Mouse (Mus musculus) spleen, postnatal 10 days (tissue): ENCODE results near the gene Lrig1.

ENCODE experiments used
- DNase-seq, 2 experiments: peaks; one replicate each; pipeline ENCODE4 v3.0.0; 2021 to 2022; ENCODE audit warnings: low spot score in 2 of 2

The Lrig1 gene

DNA sequence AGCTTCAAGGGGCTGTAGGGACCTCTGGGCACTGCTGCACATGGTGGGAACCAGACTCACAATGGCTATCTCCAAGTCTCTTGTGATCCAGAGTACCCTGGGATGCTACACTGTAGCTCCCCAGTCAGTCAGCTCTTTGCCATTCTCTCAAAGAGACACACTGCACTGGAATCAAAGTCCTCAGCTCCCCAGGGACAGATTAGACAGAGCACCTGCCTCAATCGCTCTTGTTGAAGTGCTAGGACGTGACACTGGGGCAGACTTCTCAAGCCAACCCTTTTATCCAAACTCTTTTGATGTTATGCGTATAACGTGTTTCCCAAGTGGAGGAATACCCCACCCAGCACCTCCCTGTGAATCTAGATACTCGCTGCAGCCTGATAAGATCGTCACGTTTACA, 23.7 kb downstream of the Lrig1 start:
- DNase-seq, result no peak

DNA sequence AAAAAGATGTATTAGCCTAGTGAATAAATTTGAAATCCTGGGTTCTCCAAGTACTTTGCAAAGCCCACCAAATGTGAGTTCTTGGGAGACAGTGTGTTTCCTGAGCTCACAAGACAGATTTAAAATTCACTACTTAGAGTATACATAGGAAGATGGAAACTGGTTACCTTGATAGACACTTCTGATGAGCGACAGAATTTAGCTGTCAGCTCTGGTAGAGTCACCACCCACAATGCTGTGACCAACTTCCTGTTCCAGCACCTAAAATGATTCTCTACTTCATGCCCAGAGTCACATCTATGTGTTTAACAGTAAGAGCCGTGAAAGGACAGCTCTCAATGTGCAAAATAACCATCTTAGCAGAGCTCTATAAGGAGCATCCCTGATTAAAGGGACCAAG, 27.5 kb downstream of the Lrig1 start:
- no peak for DNase-seq

DNA sequence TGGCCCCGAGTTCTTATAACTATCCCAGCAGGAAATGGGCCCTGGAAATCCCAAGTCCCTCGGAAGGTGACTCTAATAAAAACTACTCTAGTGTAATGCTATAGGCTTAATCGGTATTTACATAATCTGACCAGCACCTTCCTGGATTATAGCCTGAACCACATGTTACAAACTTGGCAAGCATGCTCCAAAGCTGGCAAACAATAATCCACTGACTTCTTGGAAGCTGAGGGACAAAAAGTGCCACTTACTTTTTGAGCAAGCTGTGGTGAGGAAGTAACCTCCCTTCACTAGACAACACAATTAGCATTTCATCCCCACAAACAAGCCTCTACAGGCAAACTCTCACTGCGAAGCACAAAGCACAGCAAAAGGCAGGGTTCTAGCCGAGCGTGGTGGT, 30.6 kb downstream of the Lrig1 start:
- DNase-seq, result no peak

DNA sequence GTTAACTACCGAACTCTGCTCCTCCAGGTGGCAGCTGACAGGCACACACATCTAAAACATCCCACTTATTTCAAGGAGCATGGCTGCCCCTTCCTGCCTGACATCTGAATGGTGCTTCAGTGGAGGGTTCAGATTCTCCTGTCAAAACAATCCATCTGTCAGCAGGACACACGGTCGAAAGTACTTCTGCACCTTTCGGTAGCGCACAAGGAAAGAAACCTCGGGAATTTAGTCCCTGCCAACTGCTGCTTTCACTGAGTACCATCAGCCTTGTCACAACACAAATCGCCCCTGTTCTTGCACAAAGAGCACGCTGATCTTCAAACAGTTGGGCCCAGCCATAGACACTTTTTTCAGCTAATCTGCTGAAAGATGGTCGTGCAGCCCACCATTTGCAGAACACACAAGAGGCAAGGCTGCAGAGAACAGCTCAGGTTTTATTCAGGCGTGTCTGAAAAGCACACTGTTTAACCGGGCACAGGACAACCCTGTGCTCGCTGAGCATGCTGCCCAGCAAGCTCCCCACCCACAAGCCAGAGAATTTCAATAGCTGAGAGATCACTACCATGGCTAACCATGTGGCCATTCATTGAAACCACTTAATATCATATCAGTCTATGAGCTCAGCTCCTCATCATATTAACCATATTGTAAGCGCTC, 31.6 kb downstream of the Lrig1 start:
- DNase-seq, result no peak

DNA sequence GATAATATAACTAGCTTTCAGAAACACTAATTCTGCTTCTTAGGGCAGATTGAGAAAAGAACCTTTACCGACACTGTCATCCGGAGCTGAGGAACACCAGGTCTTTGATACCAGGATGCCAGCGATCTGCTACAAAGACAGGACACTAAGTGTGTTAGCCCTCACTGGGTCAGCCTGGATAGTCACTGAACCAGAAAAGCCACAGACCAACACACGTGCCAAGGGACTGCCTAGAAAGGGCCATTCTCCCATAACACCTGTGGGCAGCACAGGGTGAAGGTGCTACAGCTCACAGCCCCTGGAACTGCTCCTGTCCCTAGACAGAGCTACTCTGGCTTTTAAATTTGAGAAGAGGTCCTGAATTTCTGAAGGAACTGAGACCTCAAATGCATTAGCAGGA, 32.8 kb downstream of the Lrig1 start:
- DNase-seq, result no peak

DNA sequence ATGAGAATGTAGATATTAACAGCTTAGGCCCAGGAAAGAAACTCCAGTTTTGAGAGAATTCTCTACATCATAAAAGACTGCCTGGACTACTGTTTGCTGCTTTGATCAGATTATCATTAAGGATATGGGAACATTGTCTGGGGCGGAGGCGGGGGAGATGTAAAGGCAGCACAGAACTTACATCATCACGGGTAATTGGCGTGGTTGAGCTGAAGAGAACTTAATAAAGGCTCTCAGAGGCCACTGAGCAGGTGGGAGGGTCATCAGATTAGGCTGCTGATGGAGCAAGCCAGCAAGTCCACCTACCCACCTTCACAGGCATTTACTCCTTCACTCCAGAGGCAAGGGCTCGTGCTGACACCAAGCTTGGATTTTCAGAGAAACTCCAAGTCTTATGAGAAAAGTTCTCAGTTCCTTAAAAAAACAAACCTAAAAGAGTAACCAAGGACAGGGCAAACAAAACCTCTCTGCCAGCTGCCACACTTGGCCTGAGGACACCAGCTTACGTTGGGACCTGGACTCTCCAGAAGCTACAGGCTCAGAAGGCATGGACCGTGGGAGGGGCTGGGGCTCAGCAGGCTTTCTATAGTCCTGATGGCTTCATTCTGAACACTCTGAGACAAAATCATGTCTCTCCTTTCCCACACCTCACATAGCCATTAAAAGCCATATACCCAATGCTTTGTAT, 33.4 kb downstream of the Lrig1 start:
- DNase-seq, result no peak

DNA sequence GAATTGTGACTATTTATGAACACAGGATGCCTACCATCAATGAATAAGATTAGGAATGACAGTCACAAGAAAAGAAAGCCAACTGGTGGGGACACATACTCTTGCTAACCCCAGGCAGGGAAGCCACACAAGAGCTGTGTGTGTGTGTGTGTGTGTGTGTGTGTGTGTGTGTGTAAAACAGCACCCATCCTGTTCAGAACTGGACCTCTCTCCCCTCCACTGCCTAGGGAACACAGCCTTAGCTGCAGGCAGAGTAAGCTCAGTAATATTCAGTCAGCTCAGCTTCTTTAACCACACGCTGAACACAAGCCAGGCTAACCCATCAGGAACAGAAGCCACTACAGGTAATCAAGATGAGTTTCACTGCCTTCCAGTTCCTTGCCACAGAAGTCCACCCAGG, 34.3 kb downstream of the Lrig1 start:
- no peak for DNase-seq

DNA sequence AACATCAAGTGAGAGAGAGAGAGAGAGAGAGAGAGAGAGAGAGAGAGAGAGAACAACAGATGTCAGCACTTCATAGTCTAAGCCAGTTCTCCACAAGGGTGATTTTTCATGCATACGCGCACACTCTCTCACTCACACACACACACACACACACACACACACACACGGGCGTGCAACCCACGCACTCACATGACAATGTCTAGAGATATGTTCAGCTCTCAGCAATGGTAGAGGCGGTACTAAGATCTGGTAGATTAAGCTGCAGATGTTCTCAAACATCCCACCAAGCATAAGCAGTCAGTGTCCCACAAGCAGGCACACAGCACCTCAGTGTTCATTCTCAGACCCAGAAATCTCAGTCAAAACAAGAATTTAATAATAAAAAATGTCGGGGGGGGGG, 34.7 kb downstream of the Lrig1 start:
- no peak for DNase-seq

DNA sequence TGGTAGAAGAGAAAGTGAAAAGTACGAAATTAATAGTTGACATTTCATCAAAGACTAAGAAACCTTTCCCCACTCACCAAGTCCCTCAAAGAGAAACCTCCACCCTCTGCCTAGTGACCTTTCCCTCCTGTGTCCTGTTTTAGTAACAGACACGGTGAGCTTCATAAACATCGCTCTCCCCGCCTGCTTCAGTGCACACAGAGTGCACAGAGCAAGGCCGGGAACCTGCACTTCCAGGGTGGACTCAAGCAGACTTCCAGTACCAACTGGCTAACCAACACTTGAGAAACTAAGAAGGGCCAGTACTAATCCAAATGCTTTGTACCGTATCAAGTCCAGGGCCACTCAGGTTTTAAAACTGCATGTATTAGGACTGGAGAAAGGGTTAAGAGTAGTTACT, 36.0 kb downstream of the Lrig1 start:
- DNase-seq, result no peak

DNA sequence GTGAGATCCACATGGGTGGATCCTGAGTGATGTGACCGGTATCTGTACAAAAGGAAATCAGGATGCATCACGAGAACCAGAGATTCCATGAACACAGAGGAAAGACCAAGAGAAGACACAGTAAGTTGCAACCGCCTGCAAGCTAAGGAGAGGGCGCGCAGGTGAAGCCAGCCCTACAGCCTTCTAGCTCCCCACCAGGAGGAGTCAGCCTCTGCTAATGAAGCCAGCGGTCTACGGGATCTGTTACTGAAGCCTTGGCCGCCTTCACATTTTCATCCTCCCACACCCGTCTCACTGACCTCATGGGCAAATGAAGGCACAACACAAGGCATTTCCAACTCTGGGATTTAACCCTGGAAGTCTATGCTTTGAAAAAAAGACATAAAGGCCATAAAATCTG, 38.0 kb downstream of the Lrig1 start:
- DNase-seq, result no peak

DNA sequence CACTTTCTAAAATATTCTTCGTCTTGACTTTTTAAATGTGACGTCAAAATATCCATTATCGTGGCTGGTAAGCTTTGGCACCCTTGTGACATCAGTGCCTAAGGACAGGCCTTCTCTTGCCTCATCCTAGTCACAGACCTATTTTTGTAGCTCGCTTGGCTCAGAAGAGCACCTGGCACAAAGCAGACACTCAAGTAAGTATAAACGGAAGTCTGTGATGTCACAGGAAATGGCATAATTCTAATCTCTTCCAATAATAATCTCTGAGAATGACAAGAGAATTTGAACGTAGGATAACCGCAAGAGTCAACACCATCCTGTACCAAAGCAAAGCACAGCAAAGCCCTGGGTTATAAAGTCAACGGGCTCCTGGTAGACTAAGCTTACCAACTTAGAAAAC, 38.6 kb downstream of the Lrig1 start:
- DNase-seq, result no peak

DNA sequence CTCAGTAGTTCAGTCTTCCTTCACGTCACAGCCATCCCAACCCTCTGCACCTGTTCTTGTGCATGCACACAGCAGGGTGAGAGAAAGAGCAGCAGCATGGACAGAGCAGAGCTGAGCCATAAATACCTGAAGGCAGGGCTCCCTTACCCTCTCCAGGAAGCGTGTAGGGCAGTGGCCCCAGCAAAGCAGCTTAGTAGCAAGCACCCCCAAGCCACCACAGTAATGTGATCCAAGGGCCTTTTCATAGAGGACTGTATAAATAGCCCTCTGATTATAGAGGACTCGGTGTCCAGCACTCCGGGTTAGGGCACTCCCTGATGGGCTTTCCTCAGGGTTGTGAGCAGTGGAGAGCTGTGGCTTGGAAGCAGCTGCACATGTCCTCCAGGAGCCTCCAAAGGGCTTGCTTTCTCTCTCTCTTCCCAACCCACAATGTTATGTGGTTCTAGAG, 40.0 kb downstream of the Lrig1 start:
- DNase-seq, result no peak

DNA sequence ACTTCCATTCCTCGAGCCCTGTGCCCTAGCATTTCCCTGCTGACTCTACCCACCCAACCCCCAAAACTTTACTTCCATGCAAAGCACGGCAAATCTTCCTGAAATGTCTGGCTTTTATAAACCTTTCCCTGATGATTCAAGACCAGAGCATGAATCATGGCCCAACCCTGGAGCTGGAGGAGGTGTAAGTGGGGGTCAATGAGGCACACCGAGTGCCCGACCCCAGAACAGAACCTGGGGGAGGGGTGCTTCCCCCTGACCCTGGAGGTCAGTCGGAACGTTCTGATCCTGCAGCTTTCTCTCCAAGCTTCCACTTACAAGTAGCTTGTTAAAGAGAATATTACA, 41.9 kb downstream of the Lrig1 start:
- DNase-seq, result no peak

DNA sequence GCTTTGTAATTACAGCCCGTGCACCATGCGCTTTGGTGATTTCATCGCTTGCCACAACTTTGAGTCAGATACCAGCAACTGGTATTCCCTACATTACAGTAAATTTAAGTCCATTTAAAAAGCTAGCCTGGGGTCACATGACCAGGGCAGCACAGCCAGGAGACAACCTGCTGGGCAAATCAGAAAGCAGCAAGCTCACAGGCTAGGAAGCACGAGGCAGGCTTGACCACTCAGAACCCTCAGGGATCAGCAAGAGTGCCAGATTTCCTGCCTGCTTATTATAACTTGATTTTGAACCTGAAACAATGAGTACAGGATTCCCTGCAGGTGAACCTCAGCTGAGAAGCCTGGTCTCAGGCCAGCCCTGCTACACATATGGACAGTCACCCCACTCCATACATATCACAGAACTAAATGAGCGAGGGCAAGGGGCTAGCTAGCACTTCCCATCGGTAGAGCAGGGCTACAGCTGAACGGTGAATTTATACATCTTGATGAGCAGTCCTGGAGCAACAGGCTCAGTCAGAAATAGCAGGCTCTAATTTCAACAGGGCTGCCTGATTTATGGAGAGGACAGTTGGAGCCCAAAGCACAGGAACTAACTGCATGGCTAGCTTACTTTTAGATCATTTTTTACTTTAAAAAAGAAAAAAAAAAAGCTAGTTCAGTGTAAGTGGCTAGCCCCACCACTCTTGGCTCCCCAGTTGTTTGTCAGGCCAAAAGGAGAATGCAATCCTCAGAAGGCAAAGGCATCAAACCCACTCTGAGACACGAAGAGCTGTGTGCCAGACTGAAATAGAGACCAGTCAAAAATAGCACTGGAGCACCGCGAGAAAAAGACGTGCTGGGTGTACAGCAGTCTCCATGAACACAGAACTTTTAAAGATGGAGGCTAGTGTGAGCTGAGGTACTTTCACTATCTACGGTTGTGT, 42.5 kb downstream of the Lrig1 start:
- no peak for DNase-seq

DNA sequence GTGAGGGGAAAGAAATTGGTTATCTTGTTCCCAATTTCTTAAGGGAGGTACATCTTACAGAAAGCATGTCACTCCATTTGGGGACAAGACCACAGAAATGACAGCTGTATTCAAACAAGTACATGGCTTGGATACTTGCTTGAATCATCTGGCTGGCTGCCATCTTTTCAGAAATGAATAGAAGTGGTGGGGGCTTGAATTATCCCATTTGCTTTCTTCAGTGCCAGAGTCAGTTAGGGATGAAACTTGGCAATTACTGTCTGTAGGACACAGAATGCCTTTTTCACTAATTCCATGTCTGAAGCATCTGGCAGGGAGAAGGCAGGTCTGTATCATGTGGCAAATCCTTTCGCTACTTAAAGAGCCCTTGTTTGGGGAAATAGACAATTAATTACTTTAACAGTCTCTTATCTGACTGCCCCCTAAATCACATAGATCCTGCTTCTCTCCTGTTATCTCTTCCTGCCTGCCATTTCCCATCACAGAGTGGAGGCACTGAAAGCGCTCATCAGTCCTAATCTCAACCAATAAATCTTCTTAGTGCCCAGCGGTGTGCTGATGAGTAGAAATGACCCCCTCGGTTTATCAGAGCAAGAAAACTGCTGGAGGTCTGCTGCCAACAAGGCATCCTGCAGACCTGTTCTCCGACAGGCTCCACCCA, 44.0 kb downstream of the Lrig1 start:
- no peak for DNase-seq

DNA sequence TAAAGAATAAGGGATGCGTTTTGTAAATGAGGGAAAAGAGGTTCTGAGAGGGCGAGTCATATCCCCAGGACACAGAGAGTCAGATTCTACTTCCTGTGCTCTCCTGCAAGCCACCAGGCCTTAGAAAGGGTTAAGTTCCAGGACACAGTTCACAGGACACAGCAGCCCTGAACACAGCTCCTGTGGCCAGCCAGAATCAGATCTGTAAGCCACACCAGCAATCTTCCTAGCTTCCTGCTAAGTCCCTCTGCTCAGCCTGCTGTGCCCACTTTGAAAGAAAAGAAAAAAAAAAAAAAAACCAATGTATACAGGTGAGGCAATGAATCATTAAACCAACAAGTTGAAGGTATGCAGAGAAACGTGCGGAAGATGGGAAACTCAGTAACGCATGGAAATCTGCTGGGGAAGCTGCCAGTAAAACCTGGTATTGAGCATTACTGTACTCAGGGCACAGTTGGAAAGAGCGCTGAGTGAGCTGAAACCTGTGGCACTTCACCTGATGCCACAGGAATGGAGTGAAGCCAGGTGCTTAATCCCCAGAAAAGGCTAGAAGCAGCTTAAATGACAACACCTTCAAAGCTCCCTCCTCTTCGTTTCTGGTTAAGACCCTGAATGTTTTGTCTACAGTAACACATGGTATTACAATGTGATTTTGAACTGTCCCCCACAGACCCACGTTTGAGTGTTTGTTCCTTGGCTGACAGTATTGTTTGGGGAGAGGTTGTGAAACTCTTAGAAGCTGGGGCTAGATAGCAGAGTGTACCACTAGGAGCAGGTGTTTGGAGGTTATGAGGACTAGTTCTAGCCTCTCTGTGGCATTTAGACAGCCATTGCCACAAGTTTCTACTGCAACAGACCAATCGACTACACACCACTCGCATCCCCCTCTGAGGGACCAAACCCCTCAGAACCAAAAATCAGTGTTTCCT, 46.3 kb downstream of the Lrig1 start:
- no peak for DNase-seq

DNA sequence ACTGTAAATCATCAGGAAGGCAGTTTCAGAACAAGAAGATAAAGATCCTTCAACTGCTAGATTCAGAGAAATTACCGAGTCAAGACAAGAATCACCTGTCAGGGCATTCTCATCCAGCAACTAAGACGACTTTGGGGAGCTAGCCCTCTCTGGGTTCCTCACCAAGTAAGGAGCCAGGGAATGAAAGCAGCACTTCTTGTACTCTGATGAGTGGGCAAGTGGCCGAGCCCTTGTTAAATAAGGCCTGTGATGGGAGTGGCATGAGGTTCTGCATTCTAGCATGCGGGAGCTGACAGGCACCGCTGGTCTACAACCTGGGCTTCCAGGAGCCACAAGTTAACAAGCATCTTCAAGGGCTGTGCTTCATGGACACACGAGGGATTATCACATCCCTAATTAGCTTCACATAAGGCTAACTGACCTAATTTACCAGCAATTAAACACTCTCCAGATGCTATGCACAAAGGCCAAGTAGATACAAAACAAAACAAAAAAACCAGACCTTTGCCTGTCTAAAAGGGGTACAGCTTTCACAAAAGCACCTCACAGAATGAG, 47.2 kb downstream of the Lrig1 start:
- no peak for DNase-seq

DNA sequence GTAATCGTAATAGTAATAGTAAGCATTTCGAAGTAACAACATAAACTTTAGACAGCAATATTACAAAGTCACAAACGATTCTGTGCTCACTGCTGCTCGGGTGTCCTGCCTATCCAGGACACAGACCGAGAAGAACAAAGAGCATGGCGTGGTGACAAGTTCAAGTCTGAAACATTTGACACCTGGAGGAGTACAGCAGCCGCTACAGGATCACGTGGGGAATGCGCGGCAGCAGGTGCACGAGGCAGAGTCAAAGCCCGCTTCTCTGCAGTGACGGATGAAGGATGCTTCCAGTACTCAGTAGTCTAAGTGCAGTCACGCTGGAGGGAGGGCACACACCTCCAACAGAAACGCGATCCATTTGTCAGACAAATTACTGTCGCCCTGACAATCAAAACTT, 48.4 kb downstream of the Lrig1 start:
- no peak for DNase-seq

DNA sequence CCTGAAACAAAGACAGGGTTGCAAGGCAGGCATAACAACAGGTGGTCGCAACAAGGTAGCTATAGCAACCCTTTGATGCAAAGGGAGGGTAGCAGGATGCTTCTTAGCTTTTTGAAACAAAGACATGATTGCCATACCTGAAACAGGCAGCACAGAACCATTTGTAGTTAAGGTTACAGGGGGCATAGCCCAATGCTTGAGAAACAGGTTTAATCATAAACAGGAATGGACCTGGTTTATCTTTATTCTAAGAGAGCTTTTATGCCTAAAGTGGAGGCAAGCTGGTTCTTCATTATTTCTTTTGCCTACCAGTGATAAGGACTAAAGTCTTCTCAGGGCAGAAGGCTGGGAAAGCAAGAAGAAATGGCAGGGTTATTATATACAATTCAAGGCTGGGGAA, 50.3 kb downstream of the Lrig1 start:
- DNase-seq, result no peak

DNA sequence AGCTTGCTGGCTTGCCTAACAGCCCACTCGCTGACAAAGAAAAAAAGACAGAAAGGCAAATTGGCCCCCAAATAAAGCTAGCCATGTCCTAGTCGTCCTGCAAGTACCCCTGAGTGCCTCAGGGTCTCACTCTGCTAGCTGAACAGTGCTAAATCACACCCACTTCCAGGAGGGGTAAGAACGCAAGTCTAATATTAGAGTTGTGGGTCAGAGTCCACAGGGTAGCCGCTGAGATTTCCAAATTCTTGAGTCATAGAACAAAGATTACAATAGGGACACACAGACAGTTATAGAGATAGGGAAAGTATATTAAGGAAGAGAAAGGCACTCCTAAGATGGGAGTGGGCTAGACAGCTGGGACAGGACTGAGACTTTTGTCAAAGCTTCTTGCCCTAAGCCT, 51.5 kb downstream of the Lrig1 start:
- DNase-seq, result no peak
